Mouse (Mus musculus): Measurements from ENCODE around the gene Rph3al. TPM values are rescaled to one million over a fixed set of nuclear protein-coding genes. Genes with fewer than 3 reads are reported as not detected.
A peak's percentile ranks its signal among the peaks of the same experiment; 100 is the strongest.

The Rph3al gene
- polyA plus RNA-seq, 1 experiment from 2014 or later = 6.2 TPM

- ATAC-seq (ENCODE audit: insufficient number of reproducible peaks, low FRiP score) = peak; percentile 72; the same call in 1 of the 2 replicates
- Histone ChIP-seq H3K4me1 (replicated peaks) (peaks cover 48% of the 10 kb centered on the region), H3K9ac (0 out of 2 replicates have a peak overlapping the region, but pooled peaks have one; percentile 41), H3K27me3 (replicated peaks) (no peaks in the 10 kb centered on the region), H3K27ac (ENCODE audit: poor library complexity, severe bottlenecking) (peak overlapping the region; percentile 63), H3K36me3 (no peaks in the 10 kb centered on the region), H3K9me3 (replicated peaks) (no peaks in the 10 kb centered on the region), H3K4me3 (no peak overlapping the region), H3K4me2 (no peak overlapping the region)
- WGBS = 47% methylated on average over 13 of the region's 13 CpGs
Observed at GRCm38 (mm10) chr11:75926431-75927312, 11.6 kb downstream of the Rph3al start.

DNA sequence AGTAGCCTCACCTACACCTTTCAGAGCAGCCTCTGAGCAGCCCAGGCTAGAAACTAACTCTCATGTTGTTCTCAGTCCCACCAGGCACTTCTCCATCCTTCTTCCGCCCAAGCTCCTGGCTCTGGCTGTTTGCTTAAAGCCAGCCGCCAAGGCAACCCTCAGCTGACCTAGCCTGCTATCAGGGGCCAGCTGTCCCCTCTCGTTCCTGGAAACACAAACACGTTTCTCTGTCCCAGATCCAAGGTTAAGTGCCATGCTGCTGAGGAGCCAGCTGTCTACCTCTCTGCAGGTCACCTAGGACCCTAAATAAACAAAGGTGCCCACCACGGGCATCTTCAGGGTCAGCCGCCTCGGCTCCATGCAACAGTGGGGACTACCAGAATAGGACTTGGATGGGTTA lies 12.4 kb downstream of the Rph3al start:
- Histone ChIP-seq H3K9me3 (replicated peaks) (no peaks in the 10 kb centered on the region), H3K9ac (0 out of 2 replicates have a peak overlapping the region, but pooled peaks have one; percentile 41), H3K4me1 (replicated peaks) (peaks cover 41% of the 10 kb centered on the region), H3K27ac (ENCODE audit: poor library complexity, severe bottlenecking) (peak overlapping the region; percentile 63; the same call in 1 of the 2 replicates), H3K4me2 (peak overlapping the region; percentile 30; the same call in 1 of the 2 replicates), H3K27me3 (replicated peaks) (no peaks in the 10 kb centered on the region), H3K4me3 (no peak overlapping the region), H3K36me3 (no peaks in the 10 kb centered on the region)
- ATAC-seq (ENCODE audit: insufficient number of reproducible peaks, low FRiP score) = no peak
- WGBS = 36% methylated on average over 7 of the region's 7 CpGs

DNA sequence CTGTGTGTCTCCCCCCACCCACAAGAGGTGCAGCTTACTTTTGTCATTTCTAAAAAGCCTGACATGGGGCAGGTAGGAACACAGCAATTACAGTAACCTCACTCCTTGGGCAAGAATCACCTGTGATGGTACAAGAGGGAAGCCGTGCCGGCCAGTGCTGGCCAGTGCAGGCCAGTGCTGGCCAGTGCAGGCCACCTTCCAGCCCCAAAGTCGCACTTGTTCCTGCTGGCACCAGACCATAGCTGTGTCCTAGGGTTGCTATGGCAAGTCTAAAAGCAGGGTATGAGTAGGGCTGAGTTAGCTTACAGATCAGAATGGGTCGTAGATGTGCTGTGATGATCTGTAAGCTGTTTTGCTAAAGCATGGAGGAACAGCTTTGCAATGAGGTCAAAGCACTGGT lies 15.5 kb downstream of the Rph3al start:
- ATAC-seq (ENCODE audit: insufficient number of reproducible peaks, low FRiP score) = no peak
- Histone ChIP-seq H3K36me3 (no peaks in the 10 kb centered on the region), H3K4me2 (no peak overlapping the region), H3K4me1 (replicated peaks) (peaks cover 44% of the 10 kb centered on the region), H3K27me3 (replicated peaks) (no peaks in the 10 kb centered on the region), H3K27ac (ENCODE audit: poor library complexity, severe bottlenecking) (no peak overlapping the region), H3K9me3 (replicated peaks) (no peaks in the 10 kb centered on the region), H3K9ac (no peak overlapping the region), H3K4me3 (no peak overlapping the region)
- whole genome bisulfite sequencing = 86% methylated on average over 4 of the region's 4 CpGs

- no peak overlapping the region for H3K4me2 ChIP-seq
- H3K36me3 ChIP-seq = no peaks in the 10 kb centered on the region
- H3K27me3 ChIP-seq (replicated peaks) = no peaks in the 10 kb centered on the region
- WGBS = 74% methylated on average over 6 of the region's 6 CpGs
- H3K4me3 ChIP-seq = no peak overlapping the region
- H3K27ac ChIP-seq (ENCODE audit: poor library complexity, severe bottlenecking) = no peak overlapping the region
- H3K9me3 ChIP-seq (replicated peaks) = no peaks in the 10 kb centered on the region
- H3K4me1 ChIP-seq (replicated peaks) = peaks cover 38% of the 10 kb centered on the region
- no peak for ATAC-seq (ENCODE audit: insufficient number of reproducible peaks, low FRiP score)
- H3K9ac ChIP-seq = no peak overlapping the region
Observed at GRCm38 (mm10) chr11:75919139-75919538, 19.1 kb downstream of the Rph3al start.

- 76% methylated on average over 3 of the region's 3 CpGs for WGBS
- Histone ChIP-seq H3K27me3 (replicated peaks) (no peaks in the 10 kb centered on the region), H3K4me3 (no peak overlapping the region), H3K9ac (no peak overlapping the region), H3K27ac (ENCODE audit: poor library complexity, severe bottlenecking) (no peak overlapping the region), H3K4me1 (replicated peaks) (peaks cover 30% of the 10 kb centered on the region), H3K9me3 (replicated peaks) (no peaks in the 10 kb centered on the region), H3K4me2 (no peak overlapping the region), H3K36me3 (no peaks in the 10 kb centered on the region)
- ATAC-seq (ENCODE audit: insufficient number of reproducible peaks, low FRiP score) = no peak
Observed at GRCm38 (mm10) chr11:75917340-75917739, 20.9 kb downstream of the Rph3al start.

DNA sequence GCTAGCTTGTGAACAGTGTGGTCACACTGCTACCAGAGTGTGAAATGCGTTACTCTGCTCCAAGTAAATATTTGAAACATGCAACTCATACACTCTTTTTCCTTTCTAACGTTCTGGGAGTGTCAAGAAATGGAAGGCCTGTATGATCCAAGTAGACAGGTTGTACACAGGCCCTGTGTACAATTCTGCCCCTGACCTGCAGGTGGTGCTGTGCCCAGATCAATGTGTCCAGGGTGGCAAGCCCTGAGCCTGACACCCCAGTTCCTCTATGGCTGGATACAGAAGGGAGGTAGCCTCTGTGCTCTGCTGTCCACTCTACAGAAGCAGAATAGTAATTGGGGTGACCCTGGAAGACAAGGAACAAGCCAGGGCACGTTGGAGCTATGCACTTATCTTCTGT lies 24.3 kb downstream of the Rph3al start:
- no peak for ATAC-seq (ENCODE audit: insufficient number of reproducible peaks, low FRiP score)

DNA sequence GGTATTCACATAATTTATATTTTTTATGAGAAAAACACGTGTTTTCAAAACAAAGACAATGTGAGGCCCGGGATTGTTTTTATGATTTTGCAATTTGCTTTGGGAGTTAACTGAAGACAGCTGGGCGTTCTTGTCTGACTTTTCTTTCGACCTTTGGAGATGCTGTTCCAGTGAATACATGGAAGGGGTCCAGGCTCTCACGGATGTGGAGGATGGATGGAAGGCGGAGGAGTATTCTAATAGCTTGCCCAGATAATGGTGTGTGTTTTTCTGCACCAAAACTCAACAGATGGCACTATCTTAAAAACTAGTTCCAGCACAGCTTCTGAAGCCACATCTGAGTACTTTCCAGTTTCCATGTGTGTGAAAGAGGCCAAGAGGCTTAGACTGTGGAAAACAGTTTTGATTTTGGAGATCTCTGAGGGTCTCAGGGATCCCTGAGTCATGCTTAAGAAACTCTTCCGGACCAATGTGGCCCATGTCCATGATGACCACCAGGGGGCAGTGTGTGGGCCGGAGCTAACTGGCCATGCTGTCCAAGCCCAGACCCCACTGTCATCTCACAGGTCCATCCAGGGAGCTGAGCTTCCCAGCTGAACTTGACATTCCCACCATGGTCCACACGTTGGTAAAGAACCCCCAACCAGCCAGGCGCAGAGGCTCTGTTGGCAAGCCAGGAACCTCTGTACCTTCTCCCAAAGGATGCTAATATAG lies 25.1 kb downstream of the Rph3al start:
- H3K4me1 ChIP-seq (replicated peaks) = peaks cover 30% of the 10 kb centered on the region
- ATAC-seq (ENCODE audit: insufficient number of reproducible peaks, low FRiP score) = peak; percentile 47; the same call in 1 of the 2 replicates

More for the DNA sequence above, 24.3 kb downstream of the Rph3al start:
- H3K9me3 ChIP-seq (replicated peaks) = peaks cover 7% of the 10 kb centered on the region; the same call in 1 of the 2 replicates
- H3K27me3 ChIP-seq (replicated peaks) = no peaks in the 10 kb centered on the region
- no peak overlapping the region for H3K9ac ChIP-seq
- H3K4me1 ChIP-seq (replicated peaks) = peaks cover 30% of the 10 kb centered on the region
- no peak overlapping the region for H3K4me3 ChIP-seq
- WGBS = 63% methylated on average over 3 of the region's 3 CpGs
- H3K27ac ChIP-seq (ENCODE audit: poor library complexity, severe bottlenecking) = no peak overlapping the region
- peaks cover 5% of the 10 kb centered on the region; the same call in 1 of the 2 replicates for H3K36me3 ChIP-seq
- H3K4me2 ChIP-seq = no peak overlapping the region

DNA sequence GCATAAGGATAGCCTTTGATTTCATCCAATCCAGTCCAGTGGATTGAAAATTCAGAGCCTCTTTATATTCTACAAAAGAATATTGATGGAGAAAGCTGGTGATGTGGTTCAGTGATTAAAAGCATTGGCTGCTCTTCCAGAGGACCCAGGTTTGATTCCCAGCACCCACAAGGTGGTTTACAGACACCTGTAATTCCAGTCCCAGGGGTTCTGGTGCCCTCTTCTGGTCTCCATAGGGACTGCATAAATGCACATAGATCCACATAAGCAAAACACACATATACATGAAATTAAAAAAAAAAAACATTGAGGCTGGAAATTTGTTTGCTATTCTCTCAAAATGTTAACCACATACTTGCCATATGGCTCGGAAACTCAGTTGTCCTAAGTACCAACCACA lies 26.3 kb downstream of the Rph3al start:
- Histone ChIP-seq H3K4me1 (replicated peaks) (peaks cover 23% of the 10 kb centered on the region), H3K36me3 (peaks cover 5% of the 10 kb centered on the region; the same call in 1 of the 2 replicates), H3K27me3 (replicated peaks) (peaks cover 4% of the 10 kb centered on the region; the same call in 1 of the 2 replicates), H3K9ac (no peak overlapping the region), H3K4me3 (no peak overlapping the region), H3K4me2 (no peak overlapping the region), H3K9me3 (replicated peaks) (peaks cover 7% of the 10 kb centered on the region; the same call in 1 of the 2 replicates), H3K27ac (ENCODE audit: poor library complexity, severe bottlenecking) (no peak overlapping the region)
- 92% methylated on average over 1 of the region's 1 CpGs for WGBS
- no peak for ATAC-seq (ENCODE audit: insufficient number of reproducible peaks, low FRiP score)

More for the DNA sequence above, 25.1 kb downstream of the Rph3al start:
- Histone ChIP-seq H3K9me3 (replicated peaks) (peaks cover 7% of the 10 kb centered on the region; the same call in 1 of the 2 replicates), H3K4me3 (no peak overlapping the region), H3K9ac (no peak overlapping the region), H3K36me3 (peaks cover 5% of the 10 kb centered on the region; the same call in 1 of the 2 replicates), H3K27ac (ENCODE audit: poor library complexity, severe bottlenecking) (no peak overlapping the region), H3K4me2 (no peak overlapping the region), H3K27me3 (replicated peaks) (peaks cover 4% of the 10 kb centered on the region; the same call in 1 of the 2 replicates)
- WGBS = 45% methylated on average over 10 of the region's 10 CpGs

- H3K9me3 ChIP-seq (replicated peaks) = peaks cover 7% of the 10 kb centered on the region; the same call in 1 of the 2 replicates
- no peak overlapping the region for H3K4me3 ChIP-seq
- no peak overlapping the region for H3K27ac ChIP-seq (ENCODE audit: poor library complexity, severe bottlenecking)
- WGBS = 80% methylated on average over 9 of the region's 9 CpGs
- H3K4me1 ChIP-seq (replicated peaks) = peaks cover 10% of the 10 kb centered on the region
- H3K36me3 ChIP-seq = peaks cover 5% of the 10 kb centered on the region; the same call in 1 of the 2 replicates
- H3K27me3 ChIP-seq (replicated peaks) = peaks cover 4% of the 10 kb centered on the region; the same call in 1 of the 2 replicates
- H3K9ac ChIP-seq = no peak overlapping the region
- no peak overlapping the region for H3K4me2 ChIP-seq
- no peak for ATAC-seq (ENCODE audit: insufficient number of reproducible peaks, low FRiP score)
Observed at GRCm38 (mm10) chr11:75909702-75910429, 28.4 kb downstream of the Rph3al start.

- H3K9ac ChIP-seq = no peak overlapping the region
- no peak overlapping the region for H3K27ac ChIP-seq (ENCODE audit: poor library complexity, severe bottlenecking)
- WGBS = 72% methylated on average over 4 of the region's 4 CpGs
Observed at GRCm38 (mm10) chr11:75907406-75907805, 30.8 kb downstream of the Rph3al start.

More at GRCm38 (mm10) chr11:75907406-75907805, 30.8 kb downstream of the Rph3al start:
- H3K36me3 ChIP-seq = peaks cover 9% of the 10 kb centered on the region
- H3K4me2 ChIP-seq = no peak overlapping the region
- peaks cover 4% of the 10 kb centered on the region; the same call in 1 of the 2 replicates for H3K27me3 ChIP-seq (replicated peaks)
- H3K9me3 ChIP-seq (replicated peaks) = peaks cover 12% of the 10 kb centered on the region; the same call in 1 of the 2 replicates
- no peak for ATAC-seq (ENCODE audit: insufficient number of reproducible peaks, low FRiP score)
- H3K4me3 ChIP-seq = no peak overlapping the region
- peaks cover 10% of the 10 kb centered on the region for H3K4me1 ChIP-seq (replicated peaks)
